Mouse (Mus musculus) lung, postnatal 10 days (tissue): ENCODE data around the gene Mbtps1.

ENCODE experiments used
- DNase-seq: peaks from one replicate; pipeline ENCODE4 v3.0.0; 2021

The Mbtps1 gene

GRCm38 (mm10) chr8:119558603-119559401 lies at the start of gene Mbtps1:
Gene Mbtps1, minus strand, starts transcription at chr8:119558735.
- peak; percentile 98 for DNase-seq

- DNase-seq: no peak
These were observed 47.7 kb upstream of the Mbtps1 start for GRCm38 (mm10) chr8:119606224-119606623.

GRCm38 (mm10) chr8:119604996-119605395 lies 46.5 kb upstream of the Mbtps1 start, which contains the start of gene Taf1c:
Gene Taf1c, minus strand, starts transcription at chr8:119605222.
- DNase-seq: peak; percentile 96

GRCm38 (mm10) chr8:119604398-119604803 lies 45.9 kb upstream of the Mbtps1 start:
- no peak for DNase-seq

GRCm38 (mm10) chr8:119603771-119604170 lies 45.2 kb upstream of the Mbtps1 start:
- no peak for DNase-seq

GRCm38 (mm10) chr8:119591456-119591855 lies 32.9 kb upstream of the Mbtps1 start:
- DNase-seq: no peak

GRCm38 (mm10) chr8:119590348-119590747 lies 31.8 kb upstream of the Mbtps1 start:
- no peak for DNase-seq

GRCm38 (mm10) chr8:119588844-119589243 lies 30.3 kb upstream of the Mbtps1 start:
- DNase-seq: no peak

- no peak for DNase-seq
These were observed 29.8 kb upstream of the Mbtps1 start for GRCm38 (mm10) chr8:119588321-119588720.

GRCm38 (mm10) chr8:119585901-119586300 lies 27.4 kb upstream of the Mbtps1 start:
- DNase-seq: no peak

- DNase-seq: no peak
These were observed 22.1 kb upstream of the Mbtps1 start for GRCm38 (mm10) chr8:119580441-119581161.

- DNase-seq: no peak
These were observed 20.6 kb upstream of the Mbtps1 start for GRCm38 (mm10) chr8:119579096-119579495.

GRCm38 (mm10) chr8:119575366-119575726 lies 16.8 kb upstream of the Mbtps1 start:
- DNase-seq: no peak

- peak; percentile 97 for DNase-seq
These were observed 16.2 kb upstream of the Mbtps1 start, which contains the start of the genes Hsdl1 and Dnaaf1 for GRCm38 (mm10) chr8:119574437-119575365. Gene Hsdl1, minus strand, starts transcription at chr8:119575183. Gene Dnaaf1, plus strand, starts transcription at chr8:119575235.

- DNase-seq: peak; percentile 16
These were observed 13.9 kb upstream of the Mbtps1 start for GRCm38 (mm10) chr8:119572411-119572810.

- DNase-seq: no peak
These were observed 12.6 kb upstream of the Mbtps1 start for GRCm38 (mm10) chr8:119571135-119571534.

- DNase-seq: peak; percentile 17
These were observed 11.3 kb upstream of the Mbtps1 start for GRCm38 (mm10) chr8:119569881-119570280.

- DNase-seq: no peak
These were observed 10.4 kb upstream of the Mbtps1 start for GRCm38 (mm10) chr8:119568951-119569350.

GRCm38 (mm10) chr8:119568251-119568650 lies 9.7 kb upstream of the Mbtps1 start:
- no peak for DNase-seq

- DNase-seq: no peak
These were observed 7.8 kb upstream of the Mbtps1 start for GRCm38 (mm10) chr8:119566367-119566766.

GRCm38 (mm10) chr8:119563849-119564251 lies 5.3 kb upstream of the Mbtps1 start:
- DNase-seq: no peak

GRCm38 (mm10) chr8:119559402-119559720 lies 826 bp upstream of the Mbtps1 start:
- DNase-seq: no peak
